Mouse (Mus musculus) naive thymus-derived CD4-positive, alpha-beta T cell, adult 2 months (primary cell): ENCODE data around the gene Spata20.
A peak's percentile ranks its signal among the peaks of the same experiment; 100 is the strongest.

Experiments used
- DNase-seq: peaks from one replicate; pipeline ENCODE4 v3.0.0-alpha.2; 2011; ENCODE audit warnings: low read depth

Gene Spata20

GRCm38 (mm10) chr11:94482738-94483137, 3.2 kb downstream of the Spata20 start:
- no peak for DNase-seq

- DNase-seq = no peak
Measured at GRCm38 (mm10) chr11:94481963-94482362, 4.0 kb downstream of the Spata20 start.

GRCm38 (mm10) chr11:94480382-94480781, 5.6 kb downstream of the Spata20 start:
- no peak for DNase-seq

- no peak for DNase-seq
Measured at GRCm38 (mm10) chr11:94477651-94478050, 8.3 kb downstream of the Spata20 start.

GRCm38 (mm10) chr11:94475722-94476121, 10.3 kb downstream of the Spata20 start:
- no peak for DNase-seq

GRCm38 (mm10) chr11:94474544-94474910, 11.5 kb downstream of the Spata20 start:
- DNase-seq = no peak

GRCm38 (mm10) chr11:94473707-94474543, 12.1 kb downstream of the Spata20 start, which contains the start of gene Cacna1g:
Gene Cacna1g, minus strand, starts transcription at chr11:94474198.
- DNase-seq = peak; percentile 62

GRCm38 (mm10) chr11:94472916-94473706, 12.9 kb downstream of the Spata20 start:
- DNase-seq = peak; percentile 37

GRCm38 (mm10) chr11:94472585-94472915, 13.4 kb downstream of the Spata20 start:
- no peak for DNase-seq

GRCm38 (mm10) chr11:94471740-94472584, 14.0 kb downstream of the Spata20 start:
- no peak for DNase-seq

GRCm38 (mm10) chr11:94470391-94470790, 15.6 kb downstream of the Spata20 start:
- no peak for DNase-seq

GRCm38 (mm10) chr11:94469136-94470064, 16.6 kb downstream of the Spata20 start:
- no peak for DNase-seq

- DNase-seq = no peak
Measured at GRCm38 (mm10) chr11:94468582-94469064, 17.4 kb downstream of the Spata20 start.

GRCm38 (mm10) chr11:94466333-94466855, 19.6 kb downstream of the Spata20 start:
- DNase-seq = no peak

- no peak for DNase-seq
Measured at GRCm38 (mm10) chr11:94464170-94464569, 21.8 kb downstream of the Spata20 start.

- DNase-seq = no peak
Measured at GRCm38 (mm10) chr11:94461856-94462255, 24.1 kb downstream of the Spata20 start.

- no peak for DNase-seq
Measured at GRCm38 (mm10) chr11:94457001-94457400, 29.0 kb downstream of the Spata20 start.

- no peak for DNase-seq
Measured at GRCm38 (mm10) chr11:94456347-94456746, 29.6 kb downstream of the Spata20 start.

GRCm38 (mm10) chr11:94455161-94455820, 30.7 kb downstream of the Spata20 start:
- DNase-seq = no peak

GRCm38 (mm10) chr11:94454756-94455155, 31.2 kb downstream of the Spata20 start:
- no peak for DNase-seq
